Mouse (Mus musculus): Measurements from ENCODE around the gene Fam71e1. TPM values are rescaled to one million over a fixed set of nuclear protein-coding genes. Genes with fewer than 3 reads are reported as not detected.

Fam71e1 gene
- polyA plus RNA-seq, 1 experiment from 2014 or later: 22.4 TPM

DNA sequence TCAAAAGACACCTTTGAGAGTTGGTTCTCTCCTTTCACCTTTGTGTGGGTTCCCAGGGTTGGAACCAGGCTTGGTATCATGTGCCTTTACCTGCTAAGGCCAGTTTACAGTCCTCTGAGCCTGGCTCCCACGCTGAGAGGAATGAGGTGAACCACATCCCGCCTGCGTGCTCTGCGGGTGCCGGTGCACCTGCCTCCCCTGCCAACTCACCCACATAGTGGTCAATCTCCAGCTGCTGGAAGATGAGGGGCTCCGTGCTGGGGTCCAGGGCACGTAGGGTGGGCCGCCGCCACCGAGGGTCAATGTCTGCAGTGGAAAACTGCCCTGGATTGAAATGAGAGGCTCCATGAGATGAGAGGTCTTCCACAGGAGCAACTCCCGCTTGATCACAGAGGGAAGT is 46.2 kb downstream of the Fam71e1 start:
- no peaks in the 10 kb centered on the region for H3K27me3 ChIP-seq
- no peak overlapping the region for H3K9ac ChIP-seq
- no peak overlapping the region for H3K4me3 ChIP-seq
- no peak for ATAC-seq (ENCODE audit: insufficient number of reproducible peaks, insufficient read depth, low FRiP score, low TSS enrichment, low read depth)
- peaks cover 60% of the 10 kb centered on the region for H3K36me3 ChIP-seq
- H3K9me3 ChIP-seq: no peaks in the 10 kb centered on the region; the same call in 1 of the 2 replicates
- H3K4me2 ChIP-seq: no peak overlapping the region
- H3K4me1 ChIP-seq: peaks cover 9% of the 10 kb centered on the region
- WGBS: 93% methylated on average over 11 of the region's 11 CpGs
- H3K27ac ChIP-seq: no peak overlapping the region

DNA sequence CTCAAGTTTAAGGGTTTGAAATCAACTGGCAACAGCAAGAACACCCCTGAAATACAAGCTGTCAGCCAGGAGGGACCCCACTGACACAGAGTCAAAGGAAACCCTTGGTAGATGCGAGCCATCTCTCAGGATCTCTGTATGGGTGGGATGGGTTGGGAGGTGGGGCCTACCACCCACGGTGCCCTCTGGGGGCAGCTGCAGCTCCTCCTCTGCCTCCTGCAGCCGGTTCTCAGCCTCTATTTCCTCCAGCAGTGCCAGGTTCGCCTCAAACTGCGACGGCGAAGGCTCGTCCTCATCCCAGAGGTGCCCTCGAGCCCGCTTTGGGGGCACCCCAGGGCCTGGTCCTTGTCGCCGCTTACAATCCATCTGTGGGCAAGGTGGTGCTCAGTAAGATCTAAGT is 46.7 kb downstream of the Fam71e1 start:
- H3K4me2 ChIP-seq: no peak overlapping the region
- peaks cover 14% of the 10 kb centered on the region for H3K4me1 ChIP-seq
- ATAC-seq (ENCODE audit: insufficient number of reproducible peaks, insufficient read depth, low FRiP score, low TSS enrichment, low read depth): no peak
- no peaks in the 10 kb centered on the region; the same call in 1 of the 2 replicates for H3K9me3 ChIP-seq
- H3K9ac ChIP-seq: 0 out of 2 replicates have a peak overlapping the region, but pooled peaks have one; percentile 11
- no peak overlapping the region for H3K27ac ChIP-seq
- H3K4me3 ChIP-seq: no peak overlapping the region
- H3K36me3 ChIP-seq: peaks cover 55% of the 10 kb centered on the region
- 73% methylated on average over 12 of the region's 12 CpGs for WGBS
- H3K27me3 ChIP-seq: no peaks in the 10 kb centered on the region

DNA sequence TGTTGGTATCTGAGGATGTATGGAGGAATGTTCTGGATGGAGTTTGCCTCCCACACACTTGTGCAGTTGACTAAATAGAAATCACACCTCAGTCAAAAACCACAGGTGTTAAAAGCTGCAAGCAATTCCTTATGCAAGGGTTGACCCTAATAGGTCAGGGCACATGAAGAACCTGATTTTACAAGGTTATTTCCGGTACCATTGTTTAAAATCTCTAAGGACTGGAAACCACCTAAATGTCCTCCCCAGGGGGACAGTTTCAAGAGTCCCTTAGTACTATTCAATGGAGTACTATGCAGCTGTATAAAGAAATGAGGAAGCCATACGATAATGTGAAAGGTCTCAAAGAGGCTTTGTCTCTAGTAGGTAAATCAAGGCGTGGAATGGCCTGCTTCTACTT is 49.9 kb downstream of the Fam71e1 start:
- Histone ChIP-seq H3K4me1 (peaks cover 14% of the 10 kb centered on the region), H3K36me3 (peaks cover 43% of the 10 kb centered on the region), H3K4me2 (no peak overlapping the region), H3K9ac (no peak overlapping the region), H3K27me3 (no peaks in the 10 kb centered on the region), H3K27ac (no peak overlapping the region), H3K4me3 (no peak overlapping the region), H3K9me3 (no peaks in the 10 kb centered on the region; the same call in 1 of the 2 replicates)
- no peak for ATAC-seq (ENCODE audit: insufficient number of reproducible peaks, insufficient read depth, low FRiP score, low TSS enrichment, low read depth)
- WGBS: 98% methylated on average over 3 of the region's 3 CpGs

DNA sequence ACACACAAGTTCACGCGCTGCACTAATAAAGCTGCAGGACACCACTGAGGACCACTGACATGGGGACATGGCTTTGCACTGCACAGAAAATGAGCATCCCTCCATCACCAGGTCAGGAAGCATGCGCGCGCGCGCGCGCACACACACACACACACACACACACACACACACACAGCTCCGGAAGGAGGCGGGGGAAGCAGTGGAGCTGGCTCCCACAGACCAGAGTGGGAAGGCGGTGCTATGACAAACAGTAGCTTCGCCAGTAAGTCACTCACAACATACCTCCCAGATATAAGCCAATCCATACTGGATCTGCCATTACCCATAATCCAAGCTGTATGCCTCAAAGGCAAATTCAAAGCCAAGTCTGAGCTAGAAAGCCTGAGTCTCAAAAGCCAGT is 50.7 kb downstream of the Fam71e1 start:
- Histone ChIP-seq H3K4me2 (peak overlapping the region; percentile 84), H3K27me3 (no peaks in the 10 kb centered on the region), H3K36me3 (peaks cover 43% of the 10 kb centered on the region), H3K27ac (no peak overlapping the region), H3K9me3 (no peaks in the 10 kb centered on the region; the same call in 1 of the 2 replicates), H3K9ac (peak overlapping the region; percentile 78), H3K4me1 (peaks cover 14% of the 10 kb centered on the region), H3K4me3 (peak overlapping the region; percentile 71)
- ATAC-seq (ENCODE audit: insufficient number of reproducible peaks, insufficient read depth, low FRiP score, low TSS enrichment, low read depth): no peak
- WGBS: 97% methylated on average over 13 of the region's 13 CpGs

GRCm38 (mm10) chr7:44547725-44548124 is 51.3 kb downstream of the Fam71e1 start:
- no peak overlapping the region for H3K27ac ChIP-seq
- WGBS: 21% methylated on average over 5 of the region's 5 CpGs
- no peaks in the 10 kb centered on the region; the same call in 1 of the 2 replicates for H3K9me3 ChIP-seq
- no peaks in the 10 kb centered on the region for H3K27me3 ChIP-seq
- H3K36me3 ChIP-seq: peaks cover 42% of the 10 kb centered on the region
- H3K4me3 ChIP-seq: peak overlapping the region; percentile 71
- ATAC-seq (ENCODE audit: insufficient number of reproducible peaks, insufficient read depth, low FRiP score, low TSS enrichment, low read depth): no peak
- H3K4me2 ChIP-seq: peak overlapping the region; percentile 84
- peak overlapping the region; percentile 78 for H3K9ac ChIP-seq
- peaks cover 19% of the 10 kb centered on the region for H3K4me1 ChIP-seq

DNA sequence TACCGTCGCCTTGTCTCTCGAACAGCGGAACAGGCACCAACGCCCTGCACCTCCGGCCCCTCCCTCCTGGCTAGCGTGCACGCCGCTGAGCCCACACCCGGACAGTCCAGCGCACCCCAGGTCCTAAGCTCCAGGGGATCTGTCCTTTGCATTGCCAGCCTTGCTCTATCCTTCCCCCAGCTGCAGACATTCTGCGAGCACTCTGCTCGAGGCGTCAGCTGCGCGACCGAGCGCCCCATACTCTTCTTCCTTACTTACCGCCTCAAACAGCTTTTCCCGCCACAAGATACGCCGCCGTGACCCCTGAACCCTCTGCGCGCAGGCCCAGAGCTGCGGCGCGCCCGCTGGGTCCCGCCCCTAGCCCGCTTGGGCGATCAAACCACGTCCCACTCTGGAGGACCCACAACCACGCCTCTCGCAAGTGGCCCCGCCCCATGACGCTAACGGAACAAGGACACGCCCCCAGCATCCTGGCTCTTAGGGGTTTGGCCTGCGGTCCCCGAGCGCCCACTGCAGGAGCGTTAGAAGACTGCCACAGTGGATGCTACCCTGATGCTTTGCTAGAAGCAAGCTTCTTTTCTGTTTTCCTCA is 52.2 kb downstream of the Fam71e1 start, which contains the start of gene Pold1:
Pold1 (minus strand) TSS at position 353 of the 591 bp plus-strand sequence.
- Histone ChIP-seq H3K36me3 (peaks cover 37% of the 10 kb centered on the region), H3K4me3 (peak within 1 kb of the TSS; percentile 71), H3K4me2 (peak within 1 kb of the TSS; percentile 84), H3K27ac (peak within 1 kb of the TSS; percentile 86), H3K9me3 (no peaks in the 10 kb centered on the region; the same call in 1 of the 2 replicates), H3K9ac (peak within 1 kb of the TSS; percentile 78), H3K4me1 (peaks cover 25% of the 10 kb centered on the region), H3K27me3 (no peaks in the 10 kb centered on the region)
- peak; percentile 91 for ATAC-seq (ENCODE audit: insufficient number of reproducible peaks, insufficient read depth, low FRiP score, low TSS enrichment, low read depth)
- under 1% methylated on average over 43 of the region's 43 CpGs for whole genome bisulfite sequencing

DNA sequence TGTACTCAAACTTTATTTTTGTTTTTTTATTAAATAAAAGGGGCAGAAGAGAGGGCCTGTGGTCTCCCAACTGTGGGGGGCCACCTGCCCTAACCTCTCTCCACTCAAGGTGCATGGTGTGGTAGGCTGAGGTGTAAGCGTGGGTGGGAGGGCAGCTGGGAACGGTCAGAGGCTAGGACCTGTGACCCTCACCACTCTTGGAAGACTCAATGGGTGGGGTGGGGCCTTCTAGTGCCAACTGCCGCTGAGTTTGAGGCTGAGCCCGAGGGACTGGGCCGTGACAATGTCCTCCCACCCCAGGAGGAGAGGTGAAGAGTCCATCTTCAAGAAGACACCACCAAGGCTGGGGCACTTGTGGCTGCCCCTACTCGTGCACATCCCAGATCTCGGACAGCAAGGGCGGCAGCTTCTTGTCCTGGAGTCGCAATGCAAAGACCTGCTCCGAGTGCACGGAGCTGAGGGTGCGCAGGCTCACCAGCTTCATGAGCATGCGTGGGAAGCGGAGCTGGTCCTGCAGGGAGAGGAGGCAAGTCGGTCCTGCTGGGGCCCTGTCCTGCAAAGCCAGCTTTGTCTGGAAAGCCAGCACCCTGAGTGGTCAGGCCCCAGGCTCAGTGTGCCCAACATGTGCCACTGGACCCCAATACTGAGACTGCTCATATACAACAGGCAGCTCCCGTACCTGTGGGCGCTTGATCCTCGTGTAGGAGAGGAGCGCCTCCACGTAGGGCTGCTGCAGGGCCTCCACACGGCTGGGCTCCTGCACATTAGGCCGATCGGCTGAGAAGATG is 53.4 kb downstream of the Fam71e1 start:
- 94% methylated on average over 23 of the region's 23 CpGs for WGBS
- Histone ChIP-seq H3K27me3 (no peaks in the 10 kb centered on the region), H3K9me3 (no peaks in the 10 kb centered on the region; the same call in 1 of the 2 replicates), H3K4me2 (no peak overlapping the region), H3K9ac (no peak overlapping the region), H3K36me3 (peaks cover 37% of the 10 kb centered on the region), H3K4me3 (no peak overlapping the region), H3K4me1 (peaks cover 25% of the 10 kb centered on the region), H3K27ac (no peak overlapping the region)
- no peak for ATAC-seq (ENCODE audit: insufficient number of reproducible peaks, insufficient read depth, low FRiP score, low TSS enrichment, low read depth)

- WGBS: 93% methylated on average over 12 of the region's 12 CpGs
- H3K4me3 ChIP-seq: no peak overlapping the region
- H3K27ac ChIP-seq: no peak overlapping the region
- peaks cover 25% of the 10 kb centered on the region for H3K4me1 ChIP-seq
- no peak overlapping the region for H3K4me2 ChIP-seq
- H3K36me3 ChIP-seq: peaks cover 37% of the 10 kb centered on the region
- H3K9me3 ChIP-seq: no peaks in the 10 kb centered on the region; the same call in 1 of the 2 replicates
- no peaks in the 10 kb centered on the region for H3K27me3 ChIP-seq
- H3K9ac ChIP-seq: no peak overlapping the region
- no peak for ATAC-seq (ENCODE audit: insufficient number of reproducible peaks, insufficient read depth, low FRiP score, low TSS enrichment, low read depth)
Observed at GRCm38 (mm10) chr7:44550409-44550678, 54.0 kb downstream of the Fam71e1 start.

Small RNA genes lying within 50 kb of the gene (microRNA-seq; reads per million reads assigned to microRNA genes)
- gene Mir7052 (not detected), gene Mir7053 (not detected)

Other genes starting within 250 kb of the Fam71e1 start
- 1.4 TPM in 2 replicates for gene 1700028J19Rik, start 249.9 kb upstream of the Fam71e1 start, polyA plus RNA-seq (2015; fragmentation: Nextera tagmentation; extraction: Ambion mirVana)
- gene 2410002F23Rik, start 249.9 kb upstream of the Fam71e1 start, polyA plus RNA-seq (2015; fragmentation: Nextera tagmentation; extraction: Ambion mirVana): 199 and 210 TPM in 2 replicates
- 0.13 TPM in 1 of 2 replicates, not detected in the other for gene Acp4, start 239.2 kb upstream of the Fam71e1 start, polyA plus RNA-seq (2015; fragmentation: Nextera tagmentation; extraction: Ambion mirVana)
- not detected in 2 replicates for gene Gm15517, start 235.1 kb upstream of the Fam71e1 start, polyA plus RNA-seq (2015; fragmentation: Nextera tagmentation; extraction: Ambion mirVana)
- 9.1 and 11.9 TPM in 2 replicates for gene Clec11a, start 189.7 kb upstream of the Fam71e1 start, polyA plus RNA-seq (2015; fragmentation: Nextera tagmentation; extraction: Ambion mirVana)
- 5.5 and 6.8 TPM in 2 replicates for gene Shank1, start 186.3 kb upstream of the Fam71e1 start, polyA plus RNA-seq (2015; fragmentation: Nextera tagmentation; extraction: Ambion mirVana)
- gene Syt3, start 112.5 kb upstream of the Fam71e1 start, polyA plus RNA-seq (2015; fragmentation: Nextera tagmentation; extraction: Ambion mirVana): 4.1 and 4.9 TPM in 2 replicates
- 0.19 and 1.4 TPM in 2 replicates for gene 1700008O03Rik, start 110.8 kb upstream of the Fam71e1 start, polyA plus RNA-seq (2015; fragmentation: Nextera tagmentation; extraction: Ambion mirVana)
- 1.5 and 1.6 TPM in 2 replicates for gene Lrrc4b, start 67.6 kb upstream of the Fam71e1 start, polyA plus RNA-seq (2015; fragmentation: Nextera tagmentation; extraction: Ambion mirVana)
- gene Aspdh, start 31.2 kb upstream of the Fam71e1 start, polyA plus RNA-seq (2015; fragmentation: Nextera tagmentation; extraction: Ambion mirVana): 0.69 and 2.2 TPM in 2 replicates
- gene Josd2, start 28.6 kb upstream of the Fam71e1 start, polyA plus RNA-seq (2015; fragmentation: Nextera tagmentation; extraction: Ambion mirVana): 93.6 and 106 TPM in 2 replicates
- 126 and 129 TPM in 2 replicates for gene Emc10, start 52 bp upstream of the Fam71e1 start, polyA plus RNA-seq (2015; fragmentation: Nextera tagmentation; extraction: Ambion mirVana)
- gene Mybpc2, start 28.1 kb downstream of the Fam71e1 start, polyA plus RNA-seq (2015; fragmentation: Nextera tagmentation; extraction: Ambion mirVana): 0.13 and 0.14 TPM in 2 replicates
- 0.60 and 0.94 TPM in 2 replicates for gene Spib, start 35.5 kb downstream of the Fam71e1 start, polyA plus RNA-seq (2015; fragmentation: Nextera tagmentation; extraction: Ambion mirVana)
- gene Pold1, start 52.3 kb downstream of the Fam71e1 start, polyA plus RNA-seq (2015; fragmentation: Nextera tagmentation; extraction: Ambion mirVana): 94.4 and 104 TPM in 2 replicates
- 72.3 and 80.1 TPM in 2 replicates for gene Nr1h2, start 57.4 kb downstream of the Fam71e1 start, polyA plus RNA-seq (2015; fragmentation: Nextera tagmentation; extraction: Ambion mirVana)
- gene Napsa, start 75.8 kb downstream of the Fam71e1 start, polyA plus RNA-seq (2015; fragmentation: Nextera tagmentation; extraction: Ambion mirVana): 1.1 and 1.8 TPM in 2 replicates
- gene Kcnc3, start 94.1 kb downstream of the Fam71e1 start, polyA plus RNA-seq (2015; fragmentation: Nextera tagmentation; extraction: Ambion mirVana): 0.72 and 1.8 TPM in 2 replicates
- gene Myh14, start 174.3 kb downstream of the Fam71e1 start, polyA plus RNA-seq (2015; fragmentation: Nextera tagmentation; extraction: Ambion mirVana): 11.8 and 12.2 TPM in 2 replicates
- gene Izumo2, start 212.2 kb downstream of the Fam71e1 start, polyA plus RNA-seq (2015; fragmentation: Nextera tagmentation; extraction: Ambion mirVana): not detected in 2 replicates

All from embryonic facial prominence, embryonic 13.5 days (tissue).